Mouse (Mus musculus) spleen, embryonic (tissue): ENCODE measurements around the gene 4930519G04Rik.
"Not testable (repeated sequence)": the region's sequence is repeated elsewhere in the genome, so short reads cannot be mapped to it uniquely, and the experiment has no call there.

Source experiments
- CTCF ChIA-PET: fragments of 350-600 bp; sonication (Branson Sonifier 250); formaldehyde crosslinking; loops from one replicate; lab custom pipeline; 2022; lab: Charles Lee

The 4930519G04Rik gene

GRCm38 (mm10) chr5:114840481-114840880 lies 13.0 kb upstream of the 4930519G04Rik start:
- CTCF ChIA-PET, result not testable (repeated sequence)

GRCm38 (mm10) chr5:114842155-114842554 lies 11.3 kb upstream of the 4930519G04Rik start:
- CTCF ChIA-PET, result not testable (repeated sequence)

- CTCF ChIA-PET, result no interaction called here
Observed at GRCm38 (mm10) chr5:114842674-114843073, 10.8 kb upstream of the 4930519G04Rik start.

- CTCF ChIA-PET, result not testable (repeated sequence)
Observed at GRCm38 (mm10) chr5:114844371-114844770, 9.1 kb upstream of the 4930519G04Rik start.

GRCm38 (mm10) chr5:114851565-114852236 lies 1.8 kb upstream of the 4930519G04Rik start:
- CTCF ChIA-PET, result no interaction called here

GRCm38 (mm10) chr5:114858582-114858981 lies 5.1 kb downstream of the 4930519G04Rik start, which contains the start of gene Gm9936:
Gene Gm9936, minus strand, starts transcription at chr5:114858682.
- CTCF ChIA-PET, result interaction anchor here (0.5 kb wide), 1 partner anchor 80 kb away, joined by 9 read pairs; no protein-coding TSS in a partner anchor

GRCm38 (mm10) chr5:114859253-114859652 lies 5.8 kb downstream of the 4930519G04Rik start:
- CTCF ChIA-PET, result interaction anchor here (0.6 kb wide), 1 partner anchor 84 kb away, joined by 3 read pairs; no protein-coding TSS in a partner anchor

- CTCF ChIA-PET, result no interaction called here
Observed at GRCm38 (mm10) chr5:114861730-114862129, 8.3 kb downstream of the 4930519G04Rik start.

GRCm38 (mm10) chr5:114864813-114865212 lies 11.3 kb downstream of the 4930519G04Rik start:
- CTCF ChIA-PET, result no interaction called here

- CTCF ChIA-PET, result no interaction called here
Observed at GRCm38 (mm10) chr5:114865279-114865678, 11.8 kb downstream of the 4930519G04Rik start.

- CTCF ChIA-PET, result no interaction called here
Observed at GRCm38 (mm10) chr5:114875858-114876257, 22.4 kb downstream of the 4930519G04Rik start.

- CTCF ChIA-PET, result no interaction called here
Observed at GRCm38 (mm10) chr5:114876331-114876730, 22.9 kb downstream of the 4930519G04Rik start.

GRCm38 (mm10) chr5:114877487-114877886 lies 24.0 kb downstream of the 4930519G04Rik start:
- CTCF ChIA-PET, result interaction anchor here (0.5 to 0.7 kb wide), 2 partner anchors 65 to 166 kb away, joined by 3 to 9 read pairs; no protein-coding TSS in a partner anchor

GRCm38 (mm10) chr5:114879399-114879798 lies 25.9 kb downstream of the 4930519G04Rik start:
- CTCF ChIA-PET, result no interaction called here

GRCm38 (mm10) chr5:114882319-114882718 lies 28.9 kb downstream of the 4930519G04Rik start:
- CTCF ChIA-PET, result not testable (repeated sequence)

- CTCF ChIA-PET, result no interaction called here
Observed at GRCm38 (mm10) chr5:114883022-114883421, 29.6 kb downstream of the 4930519G04Rik start.

GRCm38 (mm10) chr5:114886801-114887200 lies 33.3 kb downstream of the 4930519G04Rik start:
- CTCF ChIA-PET, result no interaction called here

- CTCF ChIA-PET, result no interaction called here
Observed at GRCm38 (mm10) chr5:114888995-114889394, 35.5 kb downstream of the 4930519G04Rik start.

GRCm38 (mm10) chr5:114895542-114895941 lies 42.1 kb downstream of the 4930519G04Rik start:
- CTCF ChIA-PET, result no interaction called here

- CTCF ChIA-PET, result interaction anchor here (0.6 kb wide), 4 partner anchors 23 to 259 kb away, joined by 3 to 4 read pairs (median 3); no protein-coding TSS in a partner anchor
Observed at GRCm38 (mm10) chr5:114896688-114897373, 43.4 kb downstream of the 4930519G04Rik start, which contains the start of gene Oasl2. Gene Oasl2, plus strand, starts transcription at chr5:114896936.

- CTCF ChIA-PET, result interaction anchor here (0.6 kb wide), 4 partner anchors 22 to 260 kb away, joined by 3 to 4 read pairs (median 3); no protein-coding TSS in a partner anchor
Observed at GRCm38 (mm10) chr5:114897374-114897793, 43.9 kb downstream of the 4930519G04Rik start.

- CTCF ChIA-PET, result interaction anchor here (0.6 kb wide), 1 partner anchor 166 kb away, joined by 5 read pairs; no protein-coding TSS in a partner anchor
Observed at GRCm38 (mm10) chr5:114898857-114899256, 45.4 kb downstream of the 4930519G04Rik start.
